Mouse (Mus musculus) retina, postnatal 1 day (tissue): ENCODE data around the gene Pnpla8.
A peak's percentile ranks its signal among the peaks of the same experiment; 100 is the strongest.
"Not testable (repeated sequence)": the region's sequence is repeated elsewhere in the genome, so short reads cannot be mapped to it uniquely, and the experiment has no call there.

Experiments
- DNase-seq: peaks from one replicate; pipeline ENCODE4 v3.0.0-alpha.2; 2012

Gene Pnpla8

DNA sequence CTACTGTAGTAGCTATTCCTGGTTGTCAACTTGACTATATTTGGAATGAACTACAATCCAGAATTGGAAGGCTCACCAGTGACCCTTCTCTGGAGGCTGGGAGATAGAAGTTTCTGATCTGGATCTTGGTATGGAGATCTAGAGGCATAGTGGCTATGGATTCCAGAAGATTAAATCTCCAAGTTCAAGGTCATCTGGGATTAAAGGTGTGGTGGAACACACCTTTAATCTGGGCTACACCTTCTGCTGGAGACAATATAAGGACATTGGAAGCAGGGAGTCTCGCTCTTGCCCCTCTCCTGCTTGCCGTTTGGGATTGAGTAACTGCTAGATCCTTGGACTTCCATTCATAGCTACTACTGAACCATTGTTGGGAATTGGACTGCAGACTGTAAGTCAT lies at the start of gene Pnpla8:
TSS of gene Pnpla8 (plus strand) at position 301 of the 400 bp plus-strand sequence.
- DNase-seq, result not testable (repeated sequence)

DNA sequence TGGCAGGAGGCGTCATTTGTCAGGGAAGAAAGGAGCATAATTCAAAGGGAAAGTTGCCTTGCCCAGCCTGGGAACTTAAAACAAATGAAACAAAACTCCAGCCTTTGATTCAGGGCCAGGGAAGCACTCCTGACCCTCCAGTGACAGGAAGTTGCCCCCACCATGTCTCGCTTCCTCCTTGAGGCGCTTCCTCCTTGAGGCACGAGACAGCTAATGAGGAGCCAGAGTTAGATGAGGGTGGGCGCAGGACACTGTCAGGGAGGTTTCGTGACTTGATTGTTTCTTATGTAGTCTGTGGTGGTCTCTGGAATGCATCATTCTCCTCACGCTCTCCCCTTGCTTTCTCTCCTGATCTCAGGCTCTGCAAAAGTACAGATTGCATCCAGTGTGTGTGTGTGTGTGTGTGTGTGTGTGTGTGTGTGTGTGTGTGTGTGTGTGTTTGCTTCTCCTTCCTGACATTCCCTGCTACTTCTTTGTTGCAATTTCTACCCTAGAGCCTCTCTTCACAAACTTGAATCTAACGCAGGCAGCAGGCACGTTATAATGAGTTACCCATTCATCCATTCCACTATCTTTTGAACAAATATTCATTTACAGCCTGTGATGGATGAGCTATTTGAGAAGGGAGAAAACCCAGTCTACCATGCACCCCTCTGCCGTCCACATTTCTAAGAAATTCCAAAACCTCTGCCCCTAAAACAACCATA lies 44.7 kb upstream of the Pnpla8 start:
- DNase-seq, result peak; percentile 32

DNA sequence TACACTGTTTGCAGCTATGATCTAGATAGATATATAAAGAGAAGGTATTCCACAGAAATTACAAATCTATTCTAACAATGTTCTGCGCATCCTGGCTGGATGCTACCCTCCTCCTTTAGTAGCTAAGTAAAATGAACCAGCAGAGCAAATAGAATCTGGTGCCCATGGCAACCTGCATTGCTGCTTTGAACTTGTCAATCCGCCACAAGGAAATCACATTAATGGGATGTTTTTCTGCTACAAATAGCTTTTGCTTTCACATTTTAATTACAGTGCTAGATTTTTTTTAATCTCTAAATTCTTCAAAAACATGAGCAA lies 44.2 kb upstream of the Pnpla8 start:
- peak; percentile 43 for DNase-seq

DNA sequence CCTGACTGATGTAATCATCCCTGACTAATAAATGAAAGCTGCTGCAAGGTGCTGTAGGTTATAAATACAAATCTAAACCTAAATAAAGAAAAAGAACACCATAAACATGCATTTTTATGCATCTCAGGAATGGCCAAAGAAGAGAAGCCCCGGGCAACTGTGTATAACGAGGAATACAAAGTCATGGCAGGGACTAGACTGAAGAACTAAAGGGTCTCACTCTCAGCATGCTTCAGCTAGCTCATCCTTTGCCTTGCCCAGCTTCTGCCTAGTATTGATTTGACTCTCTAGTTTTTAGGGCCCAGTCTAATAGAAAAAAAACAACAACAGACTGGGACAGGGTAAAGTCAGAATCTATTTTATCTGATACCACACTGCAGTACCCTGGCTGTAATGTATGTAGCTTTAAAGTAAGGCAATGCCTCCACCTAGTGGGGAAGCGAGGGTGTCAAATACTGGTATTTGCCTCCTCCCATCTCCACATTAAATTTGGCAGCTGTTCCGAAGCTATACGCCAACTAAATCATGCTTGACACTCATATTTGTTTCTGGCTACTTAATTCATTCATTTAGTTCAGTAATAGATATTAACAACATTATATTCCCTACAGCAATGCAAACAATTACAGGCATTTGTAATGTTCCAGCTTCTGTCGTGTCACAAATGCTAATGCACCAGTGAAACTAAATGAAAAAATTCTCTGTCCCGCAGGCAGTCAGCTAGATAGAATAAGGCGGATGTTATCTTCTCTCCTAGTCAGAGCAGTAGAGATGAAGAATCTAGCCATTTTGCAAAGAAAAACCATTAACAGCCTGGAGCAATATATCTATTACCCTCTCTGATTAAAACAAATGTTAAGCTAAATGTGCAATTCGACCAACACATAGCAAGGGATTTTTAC lies 39.8 kb upstream of the Pnpla8 start:
- peak; percentile 75 for DNase-seq

DNA sequence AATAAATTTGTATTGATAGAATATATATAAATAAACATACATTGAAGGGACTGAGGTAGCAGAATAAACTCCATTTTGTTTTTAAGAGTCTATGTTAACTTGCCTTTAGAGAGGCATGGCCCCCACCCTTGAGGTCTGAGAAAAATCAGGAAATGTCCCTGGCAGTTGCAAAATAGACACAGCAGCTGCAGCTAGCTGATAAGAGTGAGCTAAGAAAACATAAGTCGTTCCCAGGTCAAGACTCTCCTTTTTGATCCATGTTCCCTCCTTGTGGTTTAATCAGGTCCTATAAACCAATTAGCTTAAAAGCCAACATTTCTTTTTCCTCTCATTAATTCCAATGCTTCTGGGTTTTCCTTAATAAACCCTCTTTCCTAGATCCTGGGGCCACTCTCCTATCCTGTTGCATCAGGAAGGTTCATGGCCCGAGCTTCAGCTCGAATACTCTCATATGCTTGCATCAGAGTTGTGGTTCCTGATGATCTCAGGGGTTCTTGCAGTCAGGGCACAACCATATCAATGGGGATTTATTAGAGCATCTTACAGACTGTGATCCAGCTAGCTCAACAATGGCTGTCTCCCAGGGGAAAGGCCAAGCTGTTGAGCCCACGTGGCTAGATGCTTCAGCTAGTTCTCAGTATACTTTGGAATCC lies 23.2 kb upstream of the Pnpla8 start:
- no peak for DNase-seq

DNA sequence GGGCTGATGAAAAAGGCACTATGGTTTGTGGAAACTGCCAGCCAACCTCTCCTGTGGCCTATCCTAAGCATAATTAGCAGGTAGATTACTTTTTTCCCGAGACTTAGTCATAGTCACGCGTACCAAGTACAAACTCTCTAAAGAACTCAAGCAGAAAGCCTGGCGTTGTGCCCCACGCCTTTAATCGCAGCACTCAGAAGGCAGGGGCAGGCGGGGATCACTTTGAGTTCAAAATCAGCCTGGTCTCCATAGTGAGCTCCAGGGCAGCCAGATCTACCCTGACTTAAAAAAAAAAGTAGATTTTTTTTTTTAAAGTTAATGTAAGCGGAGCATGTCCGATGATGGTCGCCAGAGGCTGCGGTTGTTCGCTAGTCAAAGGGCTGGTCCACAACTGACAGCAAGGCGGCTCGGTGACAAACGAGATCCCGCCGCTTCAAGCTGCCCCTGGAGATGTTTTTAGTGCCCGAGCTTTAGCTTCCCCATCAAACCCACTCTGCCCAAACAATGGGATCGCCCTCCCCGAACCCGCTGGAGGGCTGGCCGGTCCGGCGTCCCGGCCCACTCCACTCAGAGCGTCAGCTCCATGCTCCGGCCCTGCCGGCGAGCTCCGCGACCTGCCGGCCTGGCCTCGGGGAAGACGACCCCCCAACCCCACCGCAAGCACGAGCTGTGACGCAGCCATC lies 11.9 kb upstream of the Pnpla8 start:
- DNase-seq, result peak; percentile 48

DNA sequence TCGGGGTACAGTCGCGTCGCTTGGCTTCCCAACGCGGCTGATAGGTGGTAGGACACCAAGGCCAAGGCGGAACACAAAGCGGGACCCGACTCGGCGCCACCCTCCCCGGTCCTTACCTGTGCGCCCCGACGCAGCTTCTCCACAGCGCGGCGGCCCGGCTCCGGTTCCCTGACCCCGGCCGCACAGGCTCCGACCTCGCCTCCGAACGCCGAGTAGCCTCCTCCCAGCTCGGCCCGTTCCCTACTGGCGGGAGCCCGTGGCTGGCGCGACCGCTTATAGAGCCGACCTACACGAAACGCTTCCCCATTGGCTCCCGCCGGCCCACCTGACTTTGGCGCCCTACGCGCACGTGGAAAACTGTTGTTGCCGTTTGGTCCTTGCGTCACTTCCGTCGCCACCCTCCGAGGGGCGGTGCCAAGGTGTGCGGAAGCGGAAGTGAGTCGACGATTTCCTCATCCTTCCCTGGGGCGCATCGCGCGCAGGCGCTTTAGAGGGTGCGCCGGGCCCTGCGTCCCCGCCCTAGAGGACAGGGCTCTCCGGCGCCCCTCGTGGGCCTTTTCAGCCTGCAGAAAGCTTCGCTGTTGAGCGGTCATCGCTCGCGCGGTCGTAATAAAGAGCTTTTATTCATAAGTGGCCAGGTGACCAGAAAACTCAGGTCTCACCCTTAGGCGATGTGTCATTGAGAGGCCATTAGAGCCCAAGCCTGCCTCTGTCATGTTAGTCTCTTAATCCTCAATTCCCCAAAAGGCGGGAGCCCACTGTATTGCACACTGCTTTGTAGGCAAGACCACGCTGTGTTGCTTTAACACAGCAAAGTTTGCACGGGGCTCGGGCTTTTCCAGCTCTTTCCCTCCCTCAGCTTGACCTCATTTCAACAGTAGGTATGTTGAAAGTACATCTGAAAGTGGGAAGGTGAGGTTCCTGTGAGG lies 11.1 kb upstream of the Pnpla8 start, which contains the start of gene Dnajb9:
TSS of gene Dnajb9 (minus strand) at position 503 of the 929 bp plus-strand sequence.
- DNase-seq, result peak; percentile 100

DNA sequence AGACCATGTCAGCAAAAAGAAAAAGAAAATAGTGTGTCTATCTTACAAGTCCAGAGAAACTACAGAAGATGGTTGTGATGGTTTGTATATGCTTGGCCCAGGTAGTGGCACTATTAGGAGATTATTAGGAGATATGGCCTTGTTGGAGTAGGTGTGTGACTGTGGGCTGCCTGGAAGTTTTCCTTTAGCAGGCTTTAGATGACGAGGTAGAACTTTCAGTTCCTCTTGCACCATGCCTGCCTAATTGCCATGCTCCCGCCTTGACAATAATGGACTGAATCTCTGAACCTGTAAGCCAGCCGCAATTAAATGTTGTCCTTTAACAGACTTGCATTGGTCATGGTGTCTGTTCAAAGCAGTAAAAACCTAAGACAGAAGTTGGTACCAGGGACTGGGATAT lies 9.6 kb upstream of the Pnpla8 start:
- DNase-seq, result no peak

DNA sequence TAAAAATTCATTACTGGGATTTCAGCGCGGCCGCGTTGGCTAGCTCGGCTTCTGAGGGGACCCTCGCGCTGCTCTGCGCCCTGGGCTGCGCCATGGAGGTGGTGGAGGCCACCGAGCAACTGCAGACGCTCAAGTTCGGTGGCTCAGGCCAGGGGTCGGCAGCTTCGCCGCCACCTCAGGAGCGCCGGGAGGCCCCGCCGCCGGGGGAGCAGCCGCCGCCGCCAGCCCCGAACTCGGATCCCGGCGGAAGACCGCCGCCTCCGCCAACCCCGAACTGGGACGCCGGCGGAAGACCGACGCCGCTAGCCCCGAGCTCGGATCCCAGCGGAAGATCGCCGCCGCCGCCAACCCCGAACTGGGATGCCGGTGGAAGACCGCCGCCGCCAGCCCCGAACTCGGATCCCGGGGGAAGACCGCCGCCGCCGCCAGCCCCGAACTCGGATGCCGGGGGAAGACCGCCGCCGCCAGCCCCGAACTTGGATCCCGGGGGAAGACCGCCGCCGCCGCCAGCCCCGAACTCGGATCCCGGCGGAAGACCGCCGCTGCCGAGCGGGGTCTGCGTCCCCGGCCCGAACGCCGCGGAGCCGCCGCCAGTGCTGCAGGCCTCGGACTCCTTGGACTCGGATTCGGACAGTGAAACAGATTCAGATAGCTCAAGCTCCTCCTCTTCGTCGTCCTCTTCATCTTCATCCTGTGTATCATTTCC lies 634 bp downstream of the Pnpla8 start:
- DNase-seq, result peak; percentile 36

DNA sequence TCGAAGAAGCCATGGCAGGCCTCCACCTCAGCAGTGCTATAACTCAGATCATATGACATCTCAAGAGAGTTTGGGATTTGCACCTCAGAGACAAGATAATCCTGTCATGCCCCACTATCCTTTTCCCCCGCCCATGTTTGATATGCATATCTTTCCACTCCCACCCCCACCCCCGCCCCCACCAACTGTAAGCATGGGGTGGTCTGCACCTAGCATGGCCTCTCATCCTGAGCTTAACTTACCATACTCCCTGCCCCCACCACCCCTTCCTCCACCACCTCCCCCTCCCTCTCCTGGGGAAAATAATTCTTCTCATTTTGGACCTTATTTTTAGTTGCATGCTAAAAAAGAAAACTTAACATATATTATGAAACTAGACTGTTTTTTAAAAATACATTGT lies 1.9 kb downstream of the Pnpla8 start:
- DNase-seq, result no peak

DNA sequence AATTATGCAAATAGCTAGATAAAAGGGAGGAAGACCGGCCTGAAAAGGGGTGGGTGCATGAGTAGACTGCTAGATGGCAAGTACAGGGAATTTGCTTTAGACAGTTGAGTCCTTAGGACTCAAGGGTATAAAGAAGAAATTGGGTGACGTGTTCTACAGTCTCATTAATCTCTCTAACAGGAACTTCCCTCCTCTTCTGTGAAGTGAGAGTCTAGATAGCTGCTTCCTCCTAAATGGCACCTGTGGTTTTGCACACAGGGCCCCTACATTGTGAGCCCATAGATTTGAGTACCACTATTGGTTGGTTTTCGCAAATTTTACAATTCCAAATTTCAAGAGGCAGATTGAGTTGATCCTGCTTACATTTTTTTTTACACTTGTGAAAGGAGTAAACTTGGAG lies 3.5 kb downstream of the Pnpla8 start:
- DNase-seq, result no peak

DNA sequence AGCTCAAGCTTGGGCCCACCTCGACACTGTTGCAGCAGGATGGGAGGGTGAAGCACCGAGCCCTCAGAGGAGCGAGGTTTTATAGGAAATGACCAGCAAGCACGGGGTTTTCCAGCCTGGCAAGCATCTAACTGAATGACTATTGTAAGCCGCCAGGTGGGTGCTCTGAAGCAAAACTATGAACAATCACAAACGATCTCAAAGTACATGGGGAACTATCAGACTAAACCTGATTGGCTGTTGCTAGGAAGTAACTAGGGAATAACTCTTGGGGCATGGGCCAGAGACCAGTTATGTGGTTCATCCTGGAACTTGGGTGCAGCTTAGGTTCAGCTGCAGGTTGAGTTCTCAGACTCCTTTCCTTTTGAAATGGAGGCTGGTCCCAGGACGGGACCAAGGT lies 19.9 kb downstream of the Pnpla8 start:
- DNase-seq, result no peak

DNA sequence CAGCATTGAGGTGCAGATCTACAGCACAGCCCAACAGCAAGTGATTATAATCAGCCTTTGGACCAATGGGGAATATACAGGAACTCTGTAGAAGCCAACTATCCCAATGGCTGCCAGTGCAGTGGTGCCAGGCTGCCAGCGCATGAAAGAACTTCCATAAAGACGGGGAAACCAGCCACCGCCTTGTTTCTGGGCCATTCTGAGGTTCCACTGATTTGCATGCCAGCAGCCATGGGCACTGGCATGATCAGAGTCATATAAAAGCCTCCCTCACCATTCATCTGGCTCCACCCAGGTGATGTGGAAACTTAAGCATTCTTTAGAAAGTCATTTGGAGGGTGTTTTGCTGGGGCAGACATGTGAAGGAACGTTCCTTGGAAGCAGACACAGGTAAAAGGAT lies 21.2 kb downstream of the Pnpla8 start:
- no peak for DNase-seq

DNA sequence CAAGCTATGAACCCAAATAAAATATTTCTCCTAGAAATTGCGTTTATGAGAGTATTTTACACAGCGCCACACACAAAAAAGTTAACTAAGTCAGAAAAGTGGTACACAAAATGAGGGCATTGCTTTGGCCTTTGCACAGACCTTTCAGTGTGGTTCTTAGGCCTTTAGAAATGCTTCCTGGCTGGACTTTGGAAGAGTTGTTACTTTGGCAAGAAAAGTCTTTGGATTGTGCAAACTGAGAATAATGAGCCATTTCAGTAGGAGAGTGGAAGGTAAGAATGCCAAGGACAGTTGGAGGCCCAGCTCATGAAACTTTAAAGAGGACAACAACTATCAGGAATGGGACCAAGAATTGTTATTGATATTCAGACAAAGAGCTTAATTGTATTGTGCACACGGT lies 24.6 kb downstream of the Pnpla8 start:
- no peak for DNase-seq

DNA sequence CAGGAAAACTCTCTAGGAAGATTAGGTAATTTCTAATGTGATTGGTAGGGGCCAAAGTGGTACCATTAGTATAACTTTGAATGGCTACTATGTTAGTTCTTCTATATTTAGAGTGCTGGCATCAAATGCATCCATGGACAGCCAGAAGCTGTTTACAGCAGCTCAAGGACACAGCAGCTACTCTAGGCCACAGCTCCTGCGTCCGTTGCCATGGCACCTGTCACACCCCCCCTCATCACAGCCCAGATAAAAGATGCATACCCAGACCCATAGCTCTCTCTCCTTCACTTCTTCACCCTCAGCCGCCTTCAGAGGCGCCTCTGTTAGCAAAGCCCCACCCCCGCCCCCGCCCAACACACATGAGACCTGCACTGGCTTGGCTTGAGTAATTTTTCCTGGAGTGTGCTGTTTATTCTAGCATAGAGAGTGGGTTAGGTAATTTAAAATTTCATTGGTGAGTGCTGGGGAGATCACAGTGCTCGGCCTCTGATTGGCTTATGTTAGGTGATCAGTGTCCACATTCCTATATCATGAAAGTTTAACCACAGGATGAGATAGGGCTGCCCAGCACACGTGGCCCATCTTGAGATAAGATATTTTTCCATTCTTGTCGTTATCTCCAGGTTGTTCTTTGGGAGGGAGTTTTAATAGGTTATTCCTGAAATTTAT lies 27.3 kb downstream of the Pnpla8 start:
- DNase-seq, result peak; percentile 4

DNA sequence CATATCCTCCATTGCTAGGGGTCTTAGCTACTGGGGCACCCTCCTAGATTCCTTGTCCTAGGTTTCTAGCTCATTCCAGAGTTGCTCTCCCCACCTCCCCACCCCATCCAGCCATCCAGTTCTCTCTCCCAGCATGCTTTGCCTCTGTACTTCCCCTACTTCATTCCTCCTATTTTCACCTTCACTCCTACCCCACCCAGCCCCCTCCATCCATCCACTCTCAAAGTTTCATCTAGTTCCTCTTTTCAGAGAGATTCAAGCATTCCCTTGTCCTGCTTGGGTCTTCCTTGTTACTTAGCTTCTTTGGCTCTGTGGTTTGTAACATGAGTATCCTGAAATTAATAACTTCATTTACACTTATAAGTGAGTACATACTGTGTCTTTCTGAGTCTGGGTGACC lies 41.4 kb downstream of the Pnpla8 start:
- DNase-seq, result no peak

DNA sequence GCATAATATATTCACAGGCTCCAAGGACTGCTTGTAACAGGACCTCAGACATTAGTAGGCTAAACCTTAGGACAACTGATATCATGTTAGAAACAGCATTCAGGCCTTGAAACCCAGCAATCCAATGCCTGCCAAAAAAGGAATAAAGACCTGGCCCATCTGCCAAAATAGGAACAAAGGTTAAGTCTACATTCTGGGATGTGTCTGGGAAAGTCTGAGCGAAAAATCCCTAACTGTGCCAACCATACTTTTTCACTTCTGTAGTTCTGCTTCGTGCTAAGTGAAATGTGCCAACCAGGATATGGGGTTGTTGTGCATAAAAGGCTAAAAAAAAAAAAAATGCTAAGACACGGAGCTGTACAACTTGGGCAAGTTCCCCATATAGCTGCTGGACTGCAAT lies 44.5 kb downstream of the Pnpla8 start:
- DNase-seq, result no peak

DNA sequence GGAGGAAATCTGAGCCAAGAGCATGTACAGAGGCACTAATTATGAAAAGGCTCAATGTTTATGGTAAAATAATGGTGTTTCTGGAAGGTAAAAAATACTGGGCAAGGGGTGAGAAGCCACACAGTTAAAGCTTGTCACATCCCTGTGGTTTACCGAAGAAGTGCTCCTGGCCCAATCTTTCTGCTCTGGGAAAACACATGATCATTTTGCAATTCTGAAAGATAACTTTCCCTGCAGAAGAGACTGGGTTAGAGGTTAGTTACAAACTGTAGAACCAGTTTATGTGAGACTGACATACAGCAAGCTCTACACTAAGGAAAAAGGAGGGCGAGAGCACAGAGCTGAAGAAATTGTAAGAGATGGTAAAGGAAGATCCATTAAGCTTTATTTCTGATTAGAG lies 46.0 kb downstream of the Pnpla8 start:
- no peak for DNase-seq

DNA sequence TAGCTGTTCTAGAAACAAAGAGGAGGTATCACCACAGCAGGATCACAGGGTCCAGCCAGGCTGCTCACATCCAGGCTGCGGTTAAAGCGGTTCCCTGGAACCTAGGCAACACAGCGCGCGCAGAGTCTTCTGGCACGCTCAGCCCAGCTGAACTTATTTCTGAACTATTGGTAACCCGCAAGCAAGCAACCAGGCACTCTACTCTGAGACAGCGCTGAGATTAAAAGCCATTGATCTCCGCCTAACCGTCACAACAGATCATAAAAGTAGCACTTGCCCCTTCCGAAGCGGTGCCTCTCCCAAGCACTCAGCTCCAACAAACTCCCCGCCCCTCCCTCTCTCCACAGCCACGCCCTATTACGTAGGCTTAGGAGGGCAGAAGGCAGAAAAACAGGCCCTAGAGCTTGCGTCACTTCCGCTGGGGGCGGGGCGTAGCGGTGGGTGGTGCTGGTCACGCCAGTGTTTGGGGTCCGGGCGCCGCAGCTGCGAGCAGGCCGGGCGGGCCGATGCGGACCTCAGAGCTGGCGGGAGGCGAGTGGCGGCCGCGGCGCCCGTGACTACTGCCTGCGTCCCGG lies 47.6 kb downstream of the Pnpla8 start:
- peak; percentile 99 for DNase-seq

DNA sequence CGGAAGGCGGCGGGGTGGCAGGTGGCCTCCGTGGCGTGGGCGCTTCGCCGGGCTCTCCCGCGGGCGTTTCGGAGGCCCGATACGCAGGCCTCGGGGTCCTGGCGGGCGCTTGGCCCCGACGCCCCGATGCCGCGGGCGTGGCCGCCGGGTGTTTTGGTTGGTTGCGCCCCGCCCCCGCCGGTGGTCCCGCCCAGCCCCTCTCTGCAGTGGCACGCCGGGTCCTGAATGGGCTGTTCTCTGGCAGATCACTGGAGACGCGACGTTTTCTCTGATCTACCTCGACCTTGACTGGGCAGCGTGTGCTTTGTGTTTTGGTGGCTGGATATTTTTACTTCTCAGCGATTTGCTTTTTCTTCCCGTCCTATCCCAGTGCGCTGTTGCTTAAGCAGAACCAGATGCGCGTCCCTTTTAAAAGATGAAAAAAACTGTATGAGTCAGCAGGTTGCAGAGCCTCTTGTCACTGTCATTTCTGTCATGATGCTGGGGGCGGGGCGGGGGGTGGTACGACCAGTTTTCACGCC lies 48.2 kb downstream of the Pnpla8 start:
- peak; percentile 91 for DNase-seq
